Mouse (Mus musculus) CH12.LX (cell line): ENCODE data around the gene Elovl4. TPM values are rescaled to one million over a fixed set of nuclear protein-coding genes. Genes with fewer than 3 reads are reported as not detected.

Experiments used
- DNase-seq: peaks from one replicate; pipeline ENCODE4 v3.0.0-alpha.2; 2013; ENCODE audit errors: extremely low read depth
- H3K27ac ChIP-seq: 2 replicates; pipeline ENCODE4 v1.5.1; 2012; ENCODE audit warnings: low read depth, mild to moderate bottlenecking, control low read depth, moderate library complexity; ENCODE audit not compliant: insufficient read depth
- H3K27me3 ChIP-seq: replicated peaks from 2 replicates; pipeline ENCODE3; 2012; ENCODE audit warnings: inconsistent platforms
- H3K36me3 ChIP-seq, 2 experiments: replicated peaks in 1 of 2; 2 replicates each; pipeline versions ENCODE3 to v1.6.1; 2012; ENCODE audit warnings: inconsistent platforms in 1 of 2, low read length in 1 of 2, mild to moderate bottlenecking in 1 of 2, mixed read lengths in 1 of 2, moderate library complexity in 1 of 2; ENCODE audit not compliant: control insufficient read depth in 1 of 2, insufficient read depth in 1 of 2
- H3K4me1 ChIP-seq, 2 experiments: 2 replicates each; pipeline ENCODE4 v1.6.1; 2012; ENCODE audit warnings: inconsistent platforms in 1 of 2, moderate library complexity in 1 of 2; ENCODE audit not compliant: insufficient read depth in 2 of 2, control insufficient read depth in 1 of 2
- H3K4me2 ChIP-seq: 2 replicates; pipeline ENCODE4 v1.6.1; 2012; ENCODE audit warnings: low read depth, mild to moderate bottlenecking, control low read depth; ENCODE audit not compliant: poor library complexity, insufficient read depth, severe bottlenecking
- H3K4me3 ChIP-seq, 3 experiments: fragments of 150-350 bp in 1 of 3; sonication (generic) in 1 of 3; replicated peaks in 1 of 3; 2 replicates each; pipeline versions ENCODE3 to v1.5.1; 2011 to 2012; ENCODE audit warnings: low read depth in 2 of 3, low read length in 2 of 3, mild to moderate bottlenecking in 2 of 3, moderate library complexity in 2 of 3, control low read depth in 1 of 3, improper control_type of control experiment in 1 of 3, inconsistent platforms in 1 of 3, mixed read lengths in 1 of 3; ENCODE audit not compliant: poor library complexity in 1 of 3
- H3K79me2 ChIP-seq: replicated peaks from 2 replicates; pipeline ENCODE4 v1.6.1; 2012; ENCODE audit warnings: mild to moderate bottlenecking, moderate library complexity; ENCODE audit not compliant: control insufficient read depth, poor library complexity, insufficient read depth, severe bottlenecking; ENCODE audit errors: extremely low read depth
- H3K9ac ChIP-seq: 2 replicates; pipeline ENCODE4 v1.6.1; 2012; ENCODE audit warnings: low read depth, mild to moderate bottlenecking, control low read depth, moderate library complexity; ENCODE audit not compliant: insufficient read depth
- H3K9me3 ChIP-seq: replicated peaks from 2 replicates; pipeline ENCODE3; 2012; ENCODE audit warnings: low read length, inconsistent platforms, mixed read lengths
- CHD1 ChIP-seq: IDR thresholded peaks from 2 replicates; pipeline ENCODE4 v1.6.1; 2012; ENCODE audit warnings: low read depth, low read length, improper control_type of control experiment, inconsistent platforms
- CHD2 ChIP-seq: IDR thresholded peaks from 2 replicates; pipeline ENCODE4 v1.6.1; 2011; ENCODE audit warnings: low read length, improper control_type of control experiment
- EP300 ChIP-seq: IDR thresholded peaks from 2 replicates; pipeline ENCODE4 v1.6.1; 2011; ENCODE audit warnings: low read length, improper control_type of control experiment
- JUN ChIP-seq: IDR thresholded peaks from 2 replicates; pipeline ENCODE4 v1.6.1; 2011; ENCODE audit warnings: low read depth, mild to moderate bottlenecking, low read length, improper control_type of control experiment, moderate library complexity; ENCODE audit not compliant: insufficient read depth
- JUND ChIP-seq: conservative IDR thresholded peaks from 2 replicates; pipeline ENCODE4 v1.6.1; 2011; ENCODE audit warnings: low read depth, low read length, improper control_type of control experiment
- MAFK ChIP-seq: IDR thresholded peaks from 2 replicates; pipeline ENCODE4 v1.6.1; 2011; ENCODE audit warnings: low read length, improper control_type of control experiment; ENCODE audit not compliant: insufficient replicate concordance
- MAZ ChIP-seq: IDR thresholded peaks from 2 replicates; pipeline ENCODE4 v1.6.1; 2012; ENCODE audit warnings: low read depth, mild to moderate bottlenecking, inconsistent platforms, low read length, improper control_type of control experiment, moderate library complexity
- MEF2A ChIP-seq: IDR thresholded peaks from 2 replicates; pipeline ENCODE4 v1.6.1; 2014; ENCODE audit warnings: low read depth, mild to moderate bottlenecking, inconsistent platforms, low read length, improper control_type of control experiment, borderline replicate concordance
- MYC ChIP-seq: IDR thresholded peaks from 2 replicates; pipeline ENCODE4 v1.6.1; 2011; ENCODE audit warnings: low read depth, mild to moderate bottlenecking, improper control_type of control experiment, low read length
- NELFE ChIP-seq: IDR thresholded peaks from 2 replicates; pipeline ENCODE4 v1.6.1; 2011; ENCODE audit warnings: low read depth, low read length, improper control_type of control experiment
- NRF1 ChIP-seq: IDR thresholded peaks from 2 replicates; pipeline ENCODE4 v1.6.1; 2014; ENCODE audit warnings: low read depth, mild to moderate bottlenecking, inconsistent platforms, low read length, improper control_type of control experiment, moderate library complexity
- POLR2A ChIP-seq: IDR thresholded peaks from 2 replicates; pipeline ENCODE4 v1.6.1; 2011; ENCODE audit warnings: low read depth, mild to moderate bottlenecking, improper control_type of control experiment, low read length
- TBP ChIP-seq: conservative IDR thresholded peaks from 2 replicates; pipeline ENCODE4 v1.6.1; 2011; ENCODE audit warnings: low read depth, low read length, improper control_type of control experiment
- UBTF ChIP-seq: IDR thresholded peaks from 2 replicates; pipeline ENCODE4 v1.6.1; 2012; ENCODE audit warnings: low read depth, mild to moderate bottlenecking, inconsistent platforms, low read length, improper control_type of control experiment, moderate library complexity
- USF1 ChIP-seq: IDR thresholded peaks from 2 replicates; pipeline ENCODE4 v1.6.1; 2014; ENCODE audit warnings: low read depth, mild to moderate bottlenecking, inconsistent platforms, low read length, improper control_type of control experiment
- ZMIZ1 ChIP-seq: IDR thresholded peaks from 2 replicates; pipeline ENCODE4 v1.6.1; 2012; ENCODE audit warnings: low read depth, mild to moderate bottlenecking, inconsistent platforms, low read length, improper control_type of control experiment
- dilution Hi-C: fragments of 300-500 bp; cut with MboI; formaldehyde crosslinking; loops from 2 replicates; pipeline ENCODE4 v1.14.3; 2020; ENCODE audit warnings: low sequenced_read_pairs; ENCODE audit not compliant: extremely low pct_unique_long_range_greater_than_20kb, extremely low pct_ligation_motif_present
- in situ Hi-C: fragments of 300-500 bp; cut with MboI; formaldehyde crosslinking; loops from 3 replicates; pipeline ENCODE4 v1.14.3; 2019; ENCODE audit warnings: low sequenced_read_pairs, low pct_ligation_motif_present, low pct_unique_long_range_greater_than_20kb, mixed read lengths
- polyA plus RNA-seq: library from polyadenylated mRNA; unstranded; fragments of >175 nt; gene quantifications from 2 replicates; pipeline ENCODE4 v1.2.1, GENCODE M21; 2012; ENCODE audit warnings: low read depth; ENCODE audit not compliant: insufficient read length
- total RNA-seq, 2 experiments: library from RNA; depleted of rRNA; stranded (reverse); fragments of 300-350 nt in 1 of 2; fragments of >200 nt in 1 of 2; gene quantifications; 2 replicates each; pipeline ENCODE4 v1.2.3; 2012 to 2014

The Elovl4 gene
- total and polyA plus RNA-seq, 3 experiments = 0.04 TPM; not detected in 2

GRCm38 (mm10) chr9:83761318-83761717 lies 44.8 kb downstream of the Elovl4 start:
- H3K4me2 ChIP-seq = no peak overlapping the region
- H3K36me3 ChIP-seq = no peaks in the 10 kb centered on the region
- H3K9ac ChIP-seq = no peak overlapping the region
- no peak overlapping the region for H3K4me3 ChIP-seq
- H3K9me3 ChIP-seq = no peaks in the 10 kb centered on the region
- no peak for DNase-seq
- no peak for TF ChIP-seq ZMIZ1
- TF ChIP-seq CHD1 = no peak
- TF ChIP-seq JUN = no peak
- TF ChIP-seq USF1 = no peak
- no peak for TF ChIP-seq MEF2A
- no peak for TF ChIP-seq POLR2A
- TF ChIP-seq MYC = no peak
- no peak for TF ChIP-seq EP300
- TF ChIP-seq UBTF = no peak
- TF ChIP-seq CHD2 = no peak
- in situ Hi-C loops = no loop called here
- H3K79me2 ChIP-seq = no peaks in the 10 kb centered on the region
- no peak overlapping the region for H3K27ac ChIP-seq
- H3K27me3 ChIP-seq = no peaks in the 10 kb centered on the region
- no peaks in the 10 kb centered on the region for H3K4me1 ChIP-seq
- dilution Hi-C loops = no loop called here

DNA sequence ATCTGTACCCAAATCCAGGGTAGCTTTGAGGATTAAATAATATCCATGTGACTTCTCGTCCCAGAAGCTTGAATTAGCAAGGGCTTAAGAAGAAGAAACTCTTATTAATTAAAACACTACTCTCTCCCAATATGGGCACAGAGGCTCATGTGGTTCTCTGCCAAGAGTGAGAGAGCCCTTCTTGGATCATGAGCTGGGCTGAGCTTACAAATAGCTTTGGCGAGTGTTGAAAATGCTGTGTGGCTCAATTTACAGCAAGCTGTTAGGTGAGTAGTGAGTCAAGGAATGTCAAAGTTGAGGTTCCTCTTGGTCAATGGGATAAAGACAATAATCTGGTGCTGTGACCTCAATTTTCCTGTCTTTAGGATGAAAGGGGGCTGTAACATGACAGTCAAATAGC lies 74.2 kb downstream of the Elovl4 start:
- no peak overlapping the region for H3K9ac ChIP-seq
- no peak overlapping the region for H3K27ac ChIP-seq
- dilution Hi-C loops = no loop called here
- no peaks in the 10 kb centered on the region for H3K79me2 ChIP-seq
- DNase-seq = no peak
- H3K36me3 ChIP-seq = no peaks in the 10 kb centered on the region
- H3K27me3 ChIP-seq = no peaks in the 10 kb centered on the region
- TF ChIP-seq CHD2 (no peak), EP300 (no peak), UBTF (no peak), JUND (no peak), TBP (no peak), NELFE (no peak), MAZ (no peak), NRF1 (no peak), MAFK (no peak)
- peaks cover 5 to 21% of the 10 kb centered on the region in 2 experiments; a peak in 3 of 4 replicates for H3K4me1 ChIP-seq
- H3K4me2 ChIP-seq = no peak overlapping the region
- in situ Hi-C loops = no loop called here
- no peak overlapping the region for H3K4me3 ChIP-seq
- no peaks in the 10 kb centered on the region for H3K9me3 ChIP-seq
